Mouse (Mus musculus) midbrain, postnatal 0 days (tissue): ENCODE results near the gene Nfia. TPM values are rescaled to one million over a fixed set of nuclear protein-coding genes. Genes with fewer than 3 reads are reported as not detected.

ENCODE experiments used
- ATAC-seq: fragments of 200-750 bp; cut with Nextera tagmentation; 2 replicates; pipeline ENCODE4 v1.8.0; 2017; ENCODE audit warnings: moderate number of reproducible peaks, mild to moderate bottlenecking, moderate TSS enrichment, moderate library complexity; ENCODE audit not compliant: low FRiP score
- DNase-seq: peaks from one replicate; pipeline ENCODE4 v3.0.0-alpha.2; 2015; ENCODE audit warnings: low spot score
- H3K27ac ChIP-seq: fragments of 300-500 bp; sonication (generic); 2 replicates; pipeline ENCODE4 v1.5.1; 2014; ENCODE audit warnings: low read depth, mild to moderate bottlenecking, low read length, mixed read lengths
- H3K27me3 ChIP-seq: fragments of 300-500 bp; sonication (generic); 2 replicates; pipeline ENCODE4 v1.6.1; 2014; ENCODE audit warnings: low read length, control low read depth, mixed read lengths; ENCODE audit not compliant: insufficient read depth
- H3K36me3 ChIP-seq: fragments of 300-500 bp; sonication (generic); 2 replicates; pipeline ENCODE4 v1.6.1; 2014; ENCODE audit warnings: low read length, control low read depth, mixed read lengths; ENCODE audit not compliant: insufficient read depth
- H3K4me1 ChIP-seq: fragments of 300-500 bp; sonication (generic); 2 replicates; pipeline ENCODE4 v1.6.1; 2014; ENCODE audit warnings: mild to moderate bottlenecking, control low read depth, antibody characterized with exemption, low read length, mixed read lengths; ENCODE audit not compliant: insufficient read depth
- H3K4me2 ChIP-seq: fragments of 300-500 bp; sonication (generic); 2 replicates; pipeline ENCODE4 v1.6.1; 2014; ENCODE audit warnings: low read depth, mild to moderate bottlenecking, low read length, mixed read lengths; ENCODE audit not compliant: poor library complexity, severe bottlenecking
- H3K4me3 ChIP-seq: fragments of 300-500 bp; sonication (generic); 2 replicates; pipeline ENCODE4 v1.5.1; 2014; ENCODE audit warnings: low read depth, mild to moderate bottlenecking, low read length, moderate library complexity
- H3K9ac ChIP-seq: fragments of 300-500 bp; sonication (generic); replicated peaks from 2 replicates; pipeline ENCODE4 v1.6.1; 2014; ENCODE audit warnings: mild to moderate bottlenecking, low read length, moderate library complexity, mixed read lengths; ENCODE audit not compliant: poor library complexity, severe bottlenecking
- H3K9me3 ChIP-seq: fragments of 300-500 bp; sonication (generic); 2 replicates; pipeline ENCODE4 v1.6.1; 2016; ENCODE audit warnings: low read length, control low read depth
- CTCF ChIP-seq: IDR thresholded peaks from 2 replicates; pipeline ENCODE4 v1.5.1; 2016; ENCODE audit warnings: antibody characterized with exemption, mild to moderate bottlenecking
- WGBS: fragments of 180-500 bp; shearing (Covaris S2); extraction: QIAGEN DNeasy Blood & Tissue Kit; methylation state at CpG from one replicate; pipeline ENCODE4 v1.1.7; 2014; 5-methylcytosine and 5-hydroxymethylcytosine counted together
- polyA plus RNA-seq: library from polyadenylated mRNA; unstranded; fragments of >200 nt; fragmentation: Nextera tagmentation; extraction: Ambion mirVana; gene quantifications from 2 replicates; pipeline ENCODE4 v1.2.1, GENCODE M21; 2015
- total RNA-seq: library from RNA; depleted of rRNA; stranded (reverse); fragments of >200 nt; gene quantifications from 2 replicates; pipeline ENCODE4 v1.2.3, GENCODE M21; 2014

Nfia gene
- total and polyA plus RNA-seq, 2 experiments from 2014 or later: 35.7 to 51.7 TPM

DNA sequence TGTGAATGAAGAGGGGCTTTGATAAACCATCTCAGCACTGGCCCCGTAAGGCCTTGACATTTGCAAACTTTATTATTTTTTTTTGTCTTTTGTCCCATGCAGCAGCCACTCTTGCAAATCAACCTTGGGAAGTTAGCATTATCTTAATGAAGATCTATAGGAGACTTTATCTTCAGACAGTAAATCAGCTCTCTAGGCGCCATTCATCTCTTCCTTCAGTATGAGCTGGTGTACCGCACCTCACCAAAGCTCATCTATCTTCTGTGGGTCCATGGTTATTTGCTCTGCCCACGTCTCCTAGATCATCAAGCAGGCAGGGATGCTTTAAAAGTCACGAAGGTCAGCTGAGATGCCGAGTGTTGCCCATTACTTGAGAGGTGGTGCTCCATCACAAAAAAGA lies 89.8 kb downstream of the Nfia start:
- DNase-seq: no peak

DNA sequence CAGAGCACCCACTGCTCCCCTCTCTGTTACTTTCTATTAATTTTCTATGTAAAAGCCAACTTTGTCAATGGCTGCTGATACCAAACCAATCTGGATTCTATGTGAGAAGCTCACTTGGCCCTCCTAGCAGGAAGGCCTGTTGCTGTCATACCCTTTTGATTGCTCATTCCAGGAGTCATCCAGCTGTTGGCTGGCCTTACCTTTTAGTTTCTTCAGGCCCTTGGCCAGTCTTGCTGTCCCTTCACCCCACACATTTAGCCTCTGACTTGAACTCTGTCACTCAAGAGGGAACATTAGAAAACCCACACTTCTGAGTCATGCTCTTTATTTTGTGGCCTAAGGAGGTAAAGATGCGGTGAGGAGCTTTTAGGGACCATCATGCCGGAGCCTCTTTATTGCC lies 91.7 kb downstream of the Nfia start:
- H3K4me2 ChIP-seq: no peak overlapping the region
- no peak for TF ChIP-seq CTCF
- H3K9ac ChIP-seq: no peak overlapping the region
- H3K4me3 ChIP-seq: no peak overlapping the region
- ATAC-seq (no peak), DNase-seq (no peak)
- no peak overlapping the region for H3K27ac ChIP-seq
- H3K27me3 ChIP-seq: 0 out of 2 replicates have a peak, but pooled peaks cover 3% of the 10 kb centered on the region
- no peaks in the 10 kb centered on the region for H3K36me3 ChIP-seq
- WGBS: 97% methylated on average over 2 of the region's 2 CpGs
- peaks cover 4% of the 10 kb centered on the region; the same call in 1 of the 2 replicates for H3K4me1 ChIP-seq
- H3K9me3 ChIP-seq: no peaks in the 10 kb centered on the region

More for the DNA sequence above, 89.8 kb downstream of the Nfia start:
- Histone ChIP-seq H3K4me3 (no peak overlapping the region), H3K9ac (no peak overlapping the region), H3K9me3 (no peaks in the 10 kb centered on the region), H3K27ac (no peak overlapping the region), H3K4me2 (no peak overlapping the region), H3K27me3 (no peaks in the 10 kb centered on the region), H3K4me1 (peaks cover 6% of the 10 kb centered on the region; the same call in 1 of the 2 replicates), H3K36me3 (no peaks in the 10 kb centered on the region)
- no peak for ATAC-seq
- WGBS: 90% methylated on average over 6 of the region's 6 CpGs
- TF ChIP-seq CTCF: no peak

- no peak overlapping the region for H3K27ac ChIP-seq
- no peak for ATAC-seq
- no peak overlapping the region for H3K4me2 ChIP-seq
- no peaks in the 10 kb centered on the region for H3K36me3 ChIP-seq
- no peak overlapping the region for H3K4me3 ChIP-seq
- no peak overlapping the region for H3K9ac ChIP-seq
- 0 out of 2 replicates have a peak, but pooled peaks cover 3% of the 10 kb centered on the region for H3K27me3 ChIP-seq
- no peak for DNase-seq
- WGBS: 30% methylated on average over 3 of the region's 3 CpGs
- TF ChIP-seq CTCF: no peak
- no peaks in the 10 kb centered on the region for H3K4me1 ChIP-seq
- H3K9me3 ChIP-seq: no peaks in the 10 kb centered on the region
Observed at GRCm38 (mm10) chr4:97865410-97865953, 92.9 kb downstream of the Nfia start.

DNA sequence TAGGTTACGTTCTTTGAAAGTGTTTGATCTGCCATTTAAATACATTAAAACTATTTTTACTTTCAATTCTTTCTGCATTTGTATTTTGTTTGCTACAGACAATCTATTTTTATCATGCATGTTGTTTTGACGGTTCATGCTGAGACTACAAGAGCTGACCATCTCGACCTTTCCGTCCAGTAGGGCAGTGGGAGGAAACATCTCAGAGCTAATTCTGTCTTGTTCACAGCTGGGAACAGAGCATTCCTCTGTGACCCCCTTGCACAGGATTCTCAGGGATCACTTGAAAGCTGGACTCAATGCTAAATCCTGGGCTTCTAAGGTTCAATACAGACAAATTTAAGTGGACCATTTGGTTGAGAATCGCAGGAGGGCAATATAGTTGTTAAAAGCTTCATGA lies 93.9 kb downstream of the Nfia start:
- 54% methylated on average over 5 of the region's 5 CpGs for WGBS
- H3K36me3 ChIP-seq: no peaks in the 10 kb centered on the region
- TF ChIP-seq CTCF: no peak
- H3K4me1 ChIP-seq: no peaks in the 10 kb centered on the region
- H3K9me3 ChIP-seq: no peaks in the 10 kb centered on the region
- no peak overlapping the region for H3K27ac ChIP-seq
- DNase-seq (no peak), ATAC-seq (no peak)
- no peak overlapping the region for H3K9ac ChIP-seq
- H3K27me3 ChIP-seq: 0 out of 2 replicates have a peak, but pooled peaks cover 3% of the 10 kb centered on the region
- H3K4me2 ChIP-seq: no peak overlapping the region
- no peak overlapping the region for H3K4me3 ChIP-seq

GRCm38 (mm10) chr4:97868307-97868937 lies 95.9 kb downstream of the Nfia start:
- H3K27ac ChIP-seq: peak overlapping the region; percentile 84
- no peaks in the 10 kb centered on the region for H3K9me3 ChIP-seq
- H3K4me3 ChIP-seq: peak overlapping the region; percentile 34
- DNase-seq (peak; percentile 46), ATAC-seq (peak; percentile 9; the same call in 1 of the 2 replicates)
- H3K4me2 ChIP-seq: peak overlapping the region; percentile 48
- TF ChIP-seq CTCF: no peak
- 55% methylated on average over 10 of the region's 10 CpGs for WGBS
- H3K9ac ChIP-seq: peak overlapping the region; percentile 39; the same call in 1 of the 2 replicates
- H3K36me3 ChIP-seq: no peaks in the 10 kb centered on the region
- H3K27me3 ChIP-seq: 0 out of 2 replicates have a peak, but pooled peaks cover 3% of the 10 kb centered on the region
- H3K4me1 ChIP-seq: no peaks in the 10 kb centered on the region; the same call in 1 of the 2 replicates

- Histone ChIP-seq H3K9me3 (no peaks in the 10 kb centered on the region), H3K36me3 (no peaks in the 10 kb centered on the region), H3K27me3 (0 out of 2 replicates have a peak, but pooled peaks cover 3% of the 10 kb centered on the region), H3K27ac (peak overlapping the region; percentile 84), H3K4me1 (no peaks in the 10 kb centered on the region; the same call in 1 of the 2 replicates), H3K4me2 (peak overlapping the region; percentile 48), H3K4me3 (peak overlapping the region; percentile 34), H3K9ac (no peak overlapping the region; the same call in 1 of the 2 replicates)
- DNase-seq (peak; percentile 95), ATAC-seq (peak; percentile 95)
- 50% methylated on average over 27 of the region's 27 CpGs for WGBS
- TF ChIP-seq CTCF: no peak
Observed at GRCm38 (mm10) chr4:97868938-97869440, 96.5 kb downstream of the Nfia start.
